Mouse (Mus musculus): ENCODE results near the gene Srpk3. TPM values are rescaled to one million over a fixed set of nuclear protein-coding genes. Genes with fewer than 3 reads are reported as not detected.
A peak's percentile ranks its signal among the peaks of the same experiment; 100 is the strongest.
"Not testable (repeated sequence)": the region's sequence is repeated elsewhere in the genome, so short reads cannot be mapped to it uniquely, and the experiment has no call there.

Srpk3 gene
- 5.2 and 8.1 TPM in 2 replicates for polyA plus RNA-seq (2015; fragmentation: Nextera tagmentation; extraction: Ambion mirVana)

- H3K36me3 ChIP-seq, result peaks cover 19% of the 10 kb centered on the region
- peak; percentile 62 for ATAC-seq (replicated peaks; ENCODE audit: low FRiP score)
- peaks cover 4% of the 10 kb centered on the region; the same call in 1 of the 2 replicates for H3K27me3 ChIP-seq
- H3K9me3 ChIP-seq (replicated peaks), result no peaks in the 10 kb centered on the region
- peak within 1 kb of the TSS; percentile 54 for H3K27ac ChIP-seq
- 0 out of 2 replicates have a peak within 1 kb of the TSS, but pooled peaks have one; percentile 4 for H3K4me2 ChIP-seq
- 0 out of 2 replicates have a peak, but pooled peaks cover 11% of the 10 kb centered on the region for H3K4me1 ChIP-seq
- no peak within 1 kb of the TSS for H3K4me3 ChIP-seq (replicated peaks)
- 39% methylated on average over 9 of the region's 9 CpGs for WGBS
- H3K9ac ChIP-seq, result no peak within 1 kb of the TSS
Observed at GRCm38 (mm10) chrX:73774168-73774760, at the start of gene Srpk3. Gene Srpk3, plus strand, starts transcription at chrX:73774405.

DNA sequence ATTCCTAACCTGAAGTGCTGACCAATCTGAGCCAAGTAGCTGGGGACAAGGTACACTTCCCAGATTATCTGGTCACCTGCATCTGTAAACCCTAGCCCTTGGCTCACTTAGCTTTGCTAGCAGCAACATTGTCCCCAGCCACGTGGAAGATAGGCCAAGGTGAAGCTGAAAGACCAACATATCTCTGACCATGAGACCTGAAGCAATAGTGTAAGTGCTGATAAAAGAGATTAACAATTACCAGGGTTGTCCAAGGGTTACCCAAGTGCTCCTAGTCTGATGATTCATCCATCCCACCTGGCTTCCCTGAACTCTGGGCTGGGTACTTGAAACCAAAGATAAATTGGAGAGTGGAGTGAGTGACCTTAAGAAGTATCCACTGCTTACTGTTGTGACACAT, 43.3 kb upstream of the Srpk3 start:
- ATAC-seq (replicated peaks; ENCODE audit: low FRiP score), result no peak
- WGBS, result 45% methylated on average over 1 of the region's 1 CpGs
- H3K4me1 ChIP-seq, result no peaks in the 10 kb centered on the region
- no peak overlapping the region for H3K4me2 ChIP-seq
- H3K9me3 ChIP-seq (replicated peaks), result no peaks in the 10 kb centered on the region
- H3K27ac ChIP-seq, result no peak overlapping the region
- no peak overlapping the region for H3K4me3 ChIP-seq (replicated peaks)
- no peak overlapping the region for H3K9ac ChIP-seq
- H3K27me3 ChIP-seq, result peaks cover 2% of the 10 kb centered on the region
- H3K36me3 ChIP-seq, result peaks cover 9% of the 10 kb centered on the region; the same call in 1 of the 2 replicates

DNA sequence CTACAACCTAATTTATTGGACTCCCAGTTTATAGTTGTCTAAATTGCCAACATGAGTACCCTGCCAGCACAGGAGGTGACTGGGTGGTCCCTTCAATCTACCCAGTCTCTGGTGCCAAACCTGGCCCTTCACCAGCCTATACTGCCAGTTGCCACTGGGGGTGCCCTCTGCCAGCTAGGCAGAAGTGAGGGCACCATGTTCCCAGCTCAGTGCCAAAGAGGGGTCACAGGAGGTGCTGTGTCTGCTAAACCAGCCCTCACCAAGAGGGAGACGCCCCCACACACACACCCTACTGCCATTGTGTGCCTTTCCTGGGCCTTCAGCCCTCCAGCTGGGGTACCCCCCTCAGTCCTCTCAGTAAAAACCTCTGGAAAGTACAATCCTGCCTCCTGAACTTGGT, 36.0 kb upstream of the Srpk3 start:
- Histone ChIP-seq H3K4me3 (replicated peaks) (no peak overlapping the region), H3K9me3 (replicated peaks) (no peaks in the 10 kb centered on the region), H3K9ac (no peak overlapping the region), H3K4me1 (no peaks in the 10 kb centered on the region), H3K4me2 (no peak overlapping the region), H3K27ac (no peak overlapping the region), H3K36me3 (no peaks in the 10 kb centered on the region), H3K27me3 (peaks cover 2% of the 10 kb centered on the region)
- WGBS, result 61% methylated on average over 1 of the region's 1 CpGs
- no peak for ATAC-seq (replicated peaks; ENCODE audit: low FRiP score)

- no peak overlapping the region for H3K4me3 ChIP-seq (replicated peaks)
- H3K9me3 ChIP-seq (replicated peaks), result no peaks in the 10 kb centered on the region
- no peak for ATAC-seq (replicated peaks; ENCODE audit: low FRiP score)
- H3K27me3 ChIP-seq, result peaks cover 2% of the 10 kb centered on the region
- H3K4me1 ChIP-seq, result no peaks in the 10 kb centered on the region
- H3K4me2 ChIP-seq, result no peak overlapping the region
- no peak overlapping the region for H3K27ac ChIP-seq
- H3K36me3 ChIP-seq, result no peaks in the 10 kb centered on the region
- 66% methylated on average over 5 of the region's 5 CpGs for WGBS
- H3K9ac ChIP-seq, result no peak overlapping the region
Observed at GRCm38 (mm10) chrX:73739151-73739550, 35.1 kb upstream of the Srpk3 start.

- H3K27ac ChIP-seq; H3K36me3 ChIP-seq; H3K27me3 ChIP-seq; H3K4me2 ChIP-seq; ATAC-seq (replicated peaks; ENCODE audit: low FRiP score); H3K4me3 ChIP-seq (replicated peaks); H3K4me1 ChIP-seq; H3K9me3 ChIP-seq (replicated peaks); H3K9ac ChIP-seq: not testable (repeated sequence)
- 91% methylated on average over 7 of the region's 7 CpGs for WGBS
Observed at GRCm38 (mm10) chrX:73739841-73740240, 34.4 kb upstream of the Srpk3 start.

GRCm38 (mm10) chrX:73744774-73745481, 29.3 kb upstream of the Srpk3 start:
- H3K36me3 ChIP-seq, result no peaks in the 10 kb centered on the region
- H3K9me3 ChIP-seq (replicated peaks), result no peaks in the 10 kb centered on the region
- no peak overlapping the region for H3K4me2 ChIP-seq
- ATAC-seq (replicated peaks; ENCODE audit: low FRiP score), result no peak
- no peak overlapping the region for H3K4me3 ChIP-seq (replicated peaks)
- H3K9ac ChIP-seq, result no peak overlapping the region
- H3K4me1 ChIP-seq, result no peaks in the 10 kb centered on the region
- H3K27ac ChIP-seq, result no peak overlapping the region
- WGBS, result 67% methylated on average over 1 of the region's 1 CpGs
- 0 out of 2 replicates have a peak, but pooled peaks cover 3% of the 10 kb centered on the region for H3K27me3 ChIP-seq

DNA sequence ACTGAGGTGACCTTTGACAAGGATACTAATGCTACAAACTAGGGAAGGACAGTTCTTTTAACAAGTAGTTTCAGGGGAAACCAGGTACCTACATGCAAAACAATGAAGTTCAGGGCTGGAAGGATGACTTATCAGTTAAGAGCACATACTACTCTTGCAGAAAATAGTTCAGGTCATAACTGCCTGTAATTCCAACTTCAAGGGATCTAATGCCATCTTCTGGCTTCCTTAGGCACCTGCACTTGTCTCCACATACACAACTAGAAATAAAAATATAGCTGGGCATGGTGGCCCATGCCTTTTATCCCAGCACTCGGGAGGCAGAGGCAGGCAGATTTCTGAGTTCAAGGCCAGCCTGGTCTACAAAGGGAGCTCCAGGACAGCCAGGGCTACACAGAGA, 25.2 kb upstream of the Srpk3 start:
- ATAC-seq (replicated peaks; ENCODE audit: low FRiP score), result no peak
- Histone ChIP-seq H3K36me3 (no peaks in the 10 kb centered on the region), H3K27ac (no peak overlapping the region), H3K4me1 (no peaks in the 10 kb centered on the region), H3K4me2 (no peak overlapping the region), H3K9me3 (replicated peaks) (no peaks in the 10 kb centered on the region), H3K4me3 (replicated peaks) (no peak overlapping the region), H3K27me3 (peaks cover 7% of the 10 kb centered on the region; the same call in 1 of the 2 replicates), H3K9ac (no peak overlapping the region)
- WGBS, result 93% methylated on average over 1 of the region's 1 CpGs

- WGBS, result 80% methylated on average over 5 of the region's 5 CpGs
- Histone ChIP-seq H3K27me3 (peaks cover 25% of the 10 kb centered on the region; the same call in 1 of the 2 replicates), H3K4me3 (replicated peaks) (no peak within 1 kb of the TSS), H3K4me2 (no peak within 1 kb of the TSS), H3K4me1 (no peaks in the 10 kb centered on the region), H3K27ac (no peak within 1 kb of the TSS), H3K9ac (no peak within 1 kb of the TSS), H3K36me3 (no peaks in the 10 kb centered on the region), H3K9me3 (replicated peaks) (no peaks in the 10 kb centered on the region)
- ATAC-seq (replicated peaks; ENCODE audit: low FRiP score), result no peak
Observed at GRCm38 (mm10) chrX:73756334-73757140, 17.7 kb upstream of the Srpk3 start, which contains the start of gene Plxnb3. Gene Plxnb3, plus strand, starts transcription at chrX:73757090.

DNA sequence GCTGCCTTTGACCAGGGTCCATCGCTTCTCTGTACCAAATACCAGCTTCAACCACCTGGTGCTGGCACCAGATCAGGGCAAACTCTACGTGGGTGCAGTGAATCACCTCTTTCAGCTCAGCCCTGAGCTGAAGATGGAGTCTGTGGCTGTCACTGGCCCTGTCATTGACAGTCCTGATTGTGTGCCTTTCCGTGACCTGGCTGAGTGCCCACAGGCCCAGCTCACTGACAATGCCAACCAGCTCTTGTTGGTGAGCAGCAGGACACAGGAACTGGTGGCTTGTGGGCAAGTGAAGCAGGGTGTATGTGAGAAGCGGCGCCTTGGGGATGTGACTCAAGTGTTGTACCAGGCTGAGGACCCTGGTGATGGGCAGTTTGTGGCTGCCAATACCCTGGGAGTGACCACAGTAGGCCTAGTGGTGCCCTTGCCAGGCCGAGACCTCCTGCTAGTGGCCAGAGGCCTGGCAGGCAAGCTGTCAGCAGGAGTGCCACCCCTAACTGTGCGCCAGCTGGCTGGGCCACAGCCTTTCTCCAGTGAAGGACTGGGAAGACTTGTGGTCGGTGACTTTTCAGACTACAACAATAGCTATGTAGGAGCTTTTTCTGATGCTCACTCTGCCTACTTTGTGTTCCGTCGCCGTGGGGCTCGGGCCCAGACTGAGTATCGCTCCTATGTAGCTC, 15.5 kb upstream of the Srpk3 start:
- Histone ChIP-seq H3K27me3 (peaks cover 24% of the 10 kb centered on the region; the same call in 1 of the 2 replicates), H3K9ac (no peak overlapping the region), H3K4me1 (no peaks in the 10 kb centered on the region), H3K4me3 (replicated peaks) (no peak overlapping the region), H3K4me2 (no peak overlapping the region), H3K27ac (no peak overlapping the region), H3K9me3 (replicated peaks) (no peaks in the 10 kb centered on the region), H3K36me3 (no peaks in the 10 kb centered on the region)
- no peak for ATAC-seq (replicated peaks; ENCODE audit: low FRiP score)
- WGBS, result 87% methylated on average over 13 of the region's 13 CpGs

- no peaks in the 10 kb centered on the region for H3K27me3 ChIP-seq
- H3K9ac ChIP-seq, result no peak overlapping the region
- no peak overlapping the region for H3K4me2 ChIP-seq
- no peaks in the 10 kb centered on the region for H3K4me1 ChIP-seq
- H3K4me3 ChIP-seq (replicated peaks), result no peak overlapping the region
- no peaks in the 10 kb centered on the region for H3K9me3 ChIP-seq (replicated peaks)
- WGBS, result 56% methylated on average over 1 of the region's 1 CpGs
- ATAC-seq (replicated peaks; ENCODE audit: low FRiP score), result no peak
- no peak overlapping the region for H3K27ac ChIP-seq
- H3K36me3 ChIP-seq, result no peaks in the 10 kb centered on the region
Observed at GRCm38 (mm10) chrX:73765311-73765710, 8.9 kb upstream of the Srpk3 start.

DNA sequence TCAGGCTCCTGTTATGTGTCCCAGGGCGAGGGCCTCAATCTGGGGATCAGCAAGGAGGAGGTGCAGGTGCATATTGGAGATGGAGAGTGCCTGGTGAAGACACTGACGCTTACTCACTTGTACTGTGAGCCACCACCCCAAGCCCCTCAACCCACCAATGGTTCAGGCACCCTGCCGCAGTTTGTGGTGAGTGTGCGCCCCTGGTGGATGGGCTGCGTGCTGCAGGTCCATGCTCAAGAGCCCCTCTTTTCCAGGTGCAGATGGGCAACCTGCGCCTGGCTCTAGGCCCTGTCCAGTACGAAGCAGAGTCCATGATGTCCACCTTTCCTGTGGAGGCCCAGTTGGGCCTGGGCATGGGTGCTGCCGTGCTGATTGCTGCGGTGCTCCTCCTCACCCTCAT, 6.9 kb upstream of the Srpk3 start:
- ATAC-seq (replicated peaks; ENCODE audit: low FRiP score), result no peak
- Histone ChIP-seq H3K9me3 (replicated peaks) (no peaks in the 10 kb centered on the region), H3K9ac (no peak overlapping the region), H3K36me3 (no peaks in the 10 kb centered on the region), H3K4me2 (no peak overlapping the region), H3K4me3 (replicated peaks) (no peak overlapping the region), H3K27me3 (0 out of 2 replicates have a peak, but pooled peaks cover 4% of the 10 kb centered on the region), H3K4me1 (no peaks in the 10 kb centered on the region), H3K27ac (no peak overlapping the region)
- 63% methylated on average over 9 of the region's 9 CpGs for WGBS

All from kidney, embryonic 15.5 days (tissue).